Mouse (Mus musculus): Measurements from ENCODE around the gene Dbndd1. TPM values are rescaled to one million over a fixed set of nuclear protein-coding genes. Genes with fewer than 3 reads are reported as not detected.

The Dbndd1 gene
- total and polyA plus RNA-seq, 3 experiments = 0.73 to 4.2 TPM; not detected in 1

DNA sequence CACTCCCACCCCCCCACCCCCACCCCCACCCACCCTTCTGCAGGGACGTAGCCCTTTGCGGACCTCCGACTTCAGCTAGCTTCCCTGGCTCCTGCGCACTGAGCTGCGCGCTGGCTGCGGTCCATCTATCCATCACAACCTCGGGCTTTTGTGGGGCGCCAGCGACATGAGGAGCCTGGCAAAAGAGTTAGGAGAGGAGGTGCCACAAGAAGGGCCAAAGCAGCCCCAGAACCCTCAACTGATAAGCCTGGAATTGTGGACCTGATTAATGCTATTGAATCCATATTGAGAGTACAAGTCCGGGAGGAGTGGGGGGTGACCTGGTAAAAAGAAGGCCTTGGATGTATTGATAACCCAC, 256 bp upstream of the Dbndd1 start:
- no peak for DNase-seq (ENCODE audit: low read depth, low spot score)
- H3K27ac ChIP-seq (ENCODE audit: control insufficient read depth, low read depth, low read length) = no peak overlapping the region
- H3K27me3 ChIP-seq (ENCODE audit: control insufficient read depth in 1 of 2, insufficient read depth in 2 of 2, low read length in 2 of 2) = no peaks in the 10 kb centered on the region
- H3K36me3 ChIP-seq (ENCODE audit: control insufficient read depth in 1 of 2, insufficient read depth in 2 of 2, low read length in 2 of 2) = no peaks in the 10 kb centered on the region
- H3K9me3 ChIP-seq (replicated peaks; ENCODE audit: insufficient read depth, low read length) = no peaks in the 10 kb centered on the region
- no peak overlapping the region for H3K9ac ChIP-seq (ENCODE audit: control insufficient read depth, low read depth, low read length, poor library complexity, severe bottlenecking)
- H3K4me1 ChIP-seq (ENCODE audit: control insufficient read depth in 1 of 2, insufficient read depth in 2 of 2, low read length in 2 of 2) = peaks cover 0 to 5% of the 10 kb centered on the region in 2 experiments; a peak in 1 of 4 replicates
- peaks cover 3% of the 10 kb centered on the region; the same call in 1 of the 2 replicates for H3K79me2 ChIP-seq (ENCODE audit: control insufficient read depth, insufficient read depth, low read length, poor library complexity)
- H3K4me3 ChIP-seq (ENCODE audit: control insufficient read depth in 1 of 2, insufficient read depth in 1 of 2, low read depth in 2 of 2, low read length in 2 of 2) = no peak overlapping the region
- TF ChIP-seq ZKSCAN1 (IDR thresholded peaks at IDR 0.05; ENCODE audit: low read depth, low read length) (no peak), NRF1 (IDR thresholded peaks at IDR 0.05; ENCODE audit: insufficient read depth, low read depth, low read length, poor library complexity, severe bottlenecking) (no peak), CHD2 (IDR thresholded peaks at IDR 0.05; ENCODE audit: low read length) (no peak), USF1 (IDR thresholded peaks at IDR 0.05; ENCODE audit: low read depth, low read length) (no peak), POLR2AphosphoS2 (IDR thresholded peaks at IDR 0.05; ENCODE audit: low read length) (no peak)

DNA sequence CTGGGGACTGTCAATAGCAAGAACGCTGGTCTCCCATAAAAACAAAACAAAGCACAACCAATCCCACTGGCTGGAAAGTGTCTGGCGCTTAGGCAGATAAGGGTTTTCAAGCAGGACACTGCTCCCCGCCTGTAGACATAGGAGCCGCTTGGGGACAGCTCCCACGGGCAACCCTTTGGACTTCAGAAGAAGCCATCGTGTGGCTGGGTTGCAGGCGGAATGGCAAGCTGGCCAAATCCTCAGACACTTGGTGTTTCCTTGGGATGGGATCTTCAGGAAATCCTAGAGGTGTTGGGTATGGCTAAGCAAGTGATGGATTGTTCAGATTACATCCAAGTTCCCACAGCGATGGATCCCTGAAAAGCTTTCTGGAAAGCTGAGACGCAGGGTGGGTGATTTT, 1.1 kb downstream of the Dbndd1 start:
- Histone ChIP-seq H3K4me3 (ENCODE audit: control insufficient read depth in 1 of 2, insufficient read depth in 1 of 2, low read depth in 2 of 2, low read length in 2 of 2) (no peak overlapping the region), H3K4me1 (ENCODE audit: control insufficient read depth in 1 of 2, insufficient read depth in 2 of 2, low read length in 2 of 2) (no peaks in the 10 kb centered on the region; a peak in 1 of 4 replicates), H3K9ac (ENCODE audit: control insufficient read depth, low read depth, low read length, poor library complexity, severe bottlenecking) (no peak overlapping the region), H3K36me3 (ENCODE audit: control insufficient read depth in 1 of 2, insufficient read depth in 2 of 2, low read length in 2 of 2) (no peaks in the 10 kb centered on the region), H3K27me3 (ENCODE audit: control insufficient read depth in 1 of 2, insufficient read depth in 2 of 2, low read length in 2 of 2) (no peaks in the 10 kb centered on the region), H3K79me2 (ENCODE audit: control insufficient read depth, insufficient read depth, low read length, poor library complexity) (peaks cover 3% of the 10 kb centered on the region; the same call in 1 of the 2 replicates), H3K27ac (ENCODE audit: control insufficient read depth, low read depth, low read length) (no peak overlapping the region), H3K9me3 (replicated peaks; ENCODE audit: insufficient read depth, low read length) (no peaks in the 10 kb centered on the region)
- TF ChIP-seq POLR2A (IDR thresholded peaks at IDR 0.05; ENCODE audit: control insufficient read depth in 1 of 2, insufficient read depth in 1 of 2, low read depth in 1 of 2, low read length in 2 of 2, poor library complexity in 1 of 2) = no peak
- DNase-seq (ENCODE audit: low read depth, low spot score) = no peak

DNA sequence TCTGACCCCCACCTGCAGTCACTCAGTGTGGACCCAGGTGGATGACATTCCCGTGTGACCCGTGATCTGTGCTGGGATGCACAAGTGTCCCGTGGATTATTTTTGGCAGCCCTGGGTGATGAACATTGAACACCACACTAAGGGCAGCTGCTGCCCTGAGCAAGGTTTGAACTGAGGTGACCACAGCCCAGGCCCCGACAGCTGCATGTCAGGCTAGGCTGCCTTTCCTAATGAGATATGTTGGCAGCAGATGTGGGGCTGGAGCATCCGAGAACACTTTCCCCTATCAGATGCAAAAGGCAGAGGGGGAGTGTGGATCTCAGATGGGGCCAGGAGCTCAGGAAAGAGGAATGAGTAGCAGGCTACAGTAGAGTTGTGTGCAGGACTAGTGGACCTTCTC, 4.4 kb downstream of the Dbndd1 start:
- TF ChIP-seq MEF2A (IDR thresholded peaks at IDR 0.05; ENCODE audit: extremely low read depth, insufficient replicate concordance, low read depth, low read length, poor library complexity, severe bottlenecking) = no peak
- no peak for TF ChIP-seq RAD21 (IDR thresholded peaks at IDR 0.05; ENCODE audit: low read depth, low read length)
- TF ChIP-seq ELF1 (IDR thresholded peaks at IDR 0.05; ENCODE audit: low read depth, low read length) = no peak
- no peaks in the 10 kb centered on the region; a peak in 1 of 4 replicates for H3K36me3 ChIP-seq (ENCODE audit: control insufficient read depth in 1 of 2, insufficient read depth in 2 of 2, low read length in 2 of 2)
- H3K27ac ChIP-seq (ENCODE audit: control insufficient read depth, low read depth, low read length) = no peak overlapping the region
- H3K9ac ChIP-seq (ENCODE audit: control insufficient read depth, low read depth, low read length, poor library complexity, severe bottlenecking) = no peak overlapping the region
- no peaks in the 10 kb centered on the region for H3K79me2 ChIP-seq (ENCODE audit: control insufficient read depth, insufficient read depth, low read length, poor library complexity)
- H3K9me3 ChIP-seq (replicated peaks; ENCODE audit: insufficient read depth, low read length) = no peaks in the 10 kb centered on the region
- no peaks in the 10 kb centered on the region for H3K27me3 ChIP-seq (ENCODE audit: control insufficient read depth in 1 of 2, insufficient read depth in 2 of 2, low read length in 2 of 2)
- no peaks in the 10 kb centered on the region for H3K4me1 ChIP-seq (ENCODE audit: control insufficient read depth in 1 of 2, insufficient read depth in 2 of 2, low read length in 2 of 2)
- no peak overlapping the region for H3K4me3 ChIP-seq (ENCODE audit: control insufficient read depth in 1 of 2, insufficient read depth in 1 of 2, low read depth in 2 of 2, low read length in 2 of 2)
- DNase-seq (ENCODE audit: low read depth, low spot score) = no peak

DNA sequence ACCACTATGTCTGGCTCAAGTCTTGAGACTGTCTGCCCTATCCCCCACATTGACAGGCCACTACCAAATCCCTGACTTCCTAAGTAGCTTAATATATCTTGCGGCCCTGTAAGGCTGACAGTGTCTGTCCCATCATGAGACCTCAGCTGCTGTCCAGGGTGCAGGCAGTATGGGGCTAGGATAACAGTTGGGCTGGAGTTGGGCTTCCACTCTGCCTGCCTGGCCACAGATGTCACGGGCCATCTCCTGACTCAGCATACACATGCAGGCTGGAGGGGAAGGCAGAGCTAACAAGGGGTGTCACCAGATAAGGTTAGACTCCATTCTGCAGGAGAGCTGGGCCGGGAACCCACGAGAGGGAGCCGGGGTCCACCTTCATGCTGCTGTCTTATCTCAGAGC, 8.1 kb downstream of the Dbndd1 start:
- H3K9me3 ChIP-seq (replicated peaks; ENCODE audit: insufficient read depth, low read length) = no peaks in the 10 kb centered on the region
- TF ChIP-seq POLR2A (IDR thresholded peaks at IDR 0.05; ENCODE audit: control insufficient read depth in 1 of 2, insufficient read depth in 1 of 2, low read depth in 1 of 2, low read length in 2 of 2, poor library complexity in 1 of 2) = no peak
- TF ChIP-seq MXI1 (IDR thresholded peaks at IDR 0.05; ENCODE audit: low read depth, low read length) = no peak
- no peak for TF ChIP-seq NELFE (IDR thresholded peaks at IDR 0.05; ENCODE audit: low read depth, low read length)
- no peak for TF ChIP-seq MYC (IDR thresholded peaks at IDR 0.05; ENCODE audit: low read depth, low read length)
- no peak for TF ChIP-seq KAT2A (conservative IDR thresholded peaks at IDR 0.05; ENCODE audit: low read depth, low read length)
- TF ChIP-seq CHD1 (IDR thresholded peaks at IDR 0.05; ENCODE audit: low read depth, low read length) = no peak
- TF ChIP-seq GATA1 (IDR thresholded peaks at IDR 0.05; ENCODE audit: low read depth, low read length) = no peak
- TF ChIP-seq MAZ (IDR thresholded peaks at IDR 0.05; ENCODE audit: low read depth, low read length) = no peak
- peaks cover 0 to 7% of the 10 kb centered on the region in 2 experiments; a peak in 1 of 4 replicates for H3K36me3 ChIP-seq (ENCODE audit: control insufficient read depth in 1 of 2, insufficient read depth in 2 of 2, low read length in 2 of 2)
- no peak overlapping the region for H3K9ac ChIP-seq (ENCODE audit: control insufficient read depth, low read depth, low read length, poor library complexity, severe bottlenecking)
- no peaks in the 10 kb centered on the region for H3K79me2 ChIP-seq (ENCODE audit: control insufficient read depth, insufficient read depth, low read length, poor library complexity)
- H3K27ac ChIP-seq (ENCODE audit: control insufficient read depth, low read depth, low read length) = no peak overlapping the region
- no peaks in the 10 kb centered on the region for H3K27me3 ChIP-seq (ENCODE audit: control insufficient read depth in 1 of 2, insufficient read depth in 2 of 2, low read length in 2 of 2)
- H3K4me1 ChIP-seq (ENCODE audit: control insufficient read depth in 1 of 2, insufficient read depth in 2 of 2, low read length in 2 of 2) = no peaks in the 10 kb centered on the region
- H3K4me3 ChIP-seq (ENCODE audit: control insufficient read depth in 1 of 2, insufficient read depth in 1 of 2, low read depth in 2 of 2, low read length in 2 of 2) = no peak overlapping the region
- no peak for DNase-seq (ENCODE audit: low read depth, low spot score)
